26 mouse cellular contexts compared by ENCODE assay signal in the genomic region with DNA sequence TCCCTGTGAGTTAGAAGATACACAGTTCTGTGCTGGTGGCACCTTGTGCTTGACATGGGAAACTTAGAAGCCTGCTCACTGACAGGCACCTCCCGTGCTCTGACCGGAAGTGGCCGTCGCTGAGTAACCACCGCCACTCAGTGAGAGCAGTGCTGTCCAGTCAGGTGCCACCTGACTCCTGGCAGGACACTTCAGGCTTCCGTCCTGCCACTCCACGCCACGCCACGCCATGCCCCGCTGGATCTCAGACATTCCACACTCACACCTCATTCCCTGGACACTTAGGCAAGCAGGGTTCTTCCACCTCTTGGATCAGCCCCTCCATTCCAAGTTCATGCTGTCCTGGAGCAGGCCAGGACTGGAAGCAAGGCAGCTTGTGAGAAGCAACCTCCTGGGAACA. TPM values are rescaled to one million over a fixed set of nuclear protein-coding genes. Genes with fewer than 3 reads are reported as not detected.
DNase-seq lines count a peak whose midpoint lies in the region; ATAC-seq and TF ChIP-seq lines count a peak whose summit lies in the region.
"Had no signal": no experiment of that assay in that cellular context is flagged by ENCODE, and none has a peak within 500 bp of the region (broad histone marks: within the 10 kb centered on the region; RNA-seq: fewer than 3 reads in every experiment).

No protein-coding gene starts in this region.

- no peak for TF ChIP-seq CTCF in CH12.LX (conservative IDR thresholded peaks at IDR 0.05 in 1 of 2, IDR thresholded peaks at IDR 0.05 in 1 of 2; ENCODE audit: low read depth in 2 of 2, low read length in 2 of 2)

- TF ChIP-seq RAD21 in CH12.LX (IDR thresholded peaks at IDR 0.05; ENCODE audit: low read depth, low read length) = no peak

- H3K4me1 ChIP-seq in CH12.LX (ENCODE audit: control insufficient read depth in 1 of 2, insufficient read depth in 2 of 2) = peaks cover 0 to 25% of the 10 kb centered on the region in 2 experiments; a peak in 3 of 4 replicates
- H3K4me1 ChIP-seq in lung, embryonic 15.5 days = peaks cover 26% of the 10 kb centered on the region
- no peaks in the 10 kb centered on the region for H3K4me1 ChIP-seq in midbrain, embryonic 11.5 days (ENCODE audit: control insufficient read depth, insufficient read depth, low read length)
- H3K4me1 ChIP-seq: embryonic facial prominence, embryonic 12.5 days; forebrain, embryonic 13.5 days; limb, embryonic 10.5 days; neural tube, embryonic 13.5 days had no signal

- H3K27me3 ChIP-seq in CH12.LX (replicated peaks) = no peaks in the 10 kb centered on the region
- H3K27me3 ChIP-seq in lung, embryonic 15.5 days = no peaks in the 10 kb centered on the region
- no peaks in the 10 kb centered on the region for H3K27me3 ChIP-seq in midbrain, embryonic 11.5 days (ENCODE audit: control insufficient read depth, insufficient read depth, low read length)
- H3K27me3 ChIP-seq: embryonic facial prominence, embryonic 12.5 days; forebrain, embryonic 13.5 days; neural tube, embryonic 13.5 days had no signal

- H3K36me3 ChIP-seq in CH12.LX (replicated peaks in 1 of 2; ENCODE audit: control insufficient read depth in 1 of 2, insufficient read depth in 1 of 2, low read length in 1 of 2) = peaks cover 60 to 72% of the 10 kb centered on the region in 2 experiments
- peaks cover 44% of the 10 kb centered on the region for H3K36me3 ChIP-seq in lung, embryonic 15.5 days
- H3K36me3 ChIP-seq in midbrain, embryonic 11.5 days (ENCODE audit: control insufficient read depth, insufficient read depth, low read length) = peaks cover 33% of the 10 kb centered on the region

- no peaks in the 10 kb centered on the region for H3K79me2 ChIP-seq in CH12.LX (replicated peaks; ENCODE audit: control insufficient read depth, extremely low read depth, insufficient read depth, poor library complexity, severe bottlenecking)

- dilution Hi-C loops in CH12.LX (cut with MboI; ENCODE audit: extremely low pct_ligation_motif_present, extremely low pct_unique_long_range_greater_than_20kb, low sequenced_read_pairs) = no loop called here

- DNase-seq in CH12.LX (ENCODE audit: extremely low read depth) (no peak), adipocyte (ENCODE audit: low spot score) (peak; percentile 12)
- DNase-seq in lung, postnatal 4 days = peak; percentile 48 to 80
- no peak for DNase-seq in gastrocnemius, postnatal 14 days
- no peak for DNase-seq in midbrain, embryonic 11.5 days (ENCODE audit: low spot score, missing footprints)
- no peak for DNase-seq in cerebellum, adult 9-10 months
- DNase-seq: adrenal gland, postnatal 10 days; cerebellum, postnatal 10 days; gastrocnemius, postnatal 25 days; heart, adult 2 months; kidney, adult 2 months; kidney, postnatal 25 days; layer of hippocampus, adult 9-11 months; thymus, adult 18-20 months; thymus, postnatal 4 days had no signal

- in situ Hi-C loops in CH12.LX (cut with MboI; ENCODE audit: low pct_ligation_motif_present, low pct_unique_long_range_greater_than_20kb, low sequenced_read_pairs) = no loop called here

- H3K27ac ChIP-seq in CH12.LX (ENCODE audit: insufficient read depth, low read depth) = no peak overlapping the region
- peak overlapping the region; percentile 35 for H3K27ac ChIP-seq in lung, embryonic 15.5 days
- H3K27ac ChIP-seq in midbrain, embryonic 11.5 days (ENCODE audit: low read depth, low read length) = no peak overlapping the region
- H3K27ac ChIP-seq: embryonic facial prominence, embryonic 12.5 days; forebrain, embryonic 13.5 days; heart, adult 2 months; left cerebral cortex, adult 2 months; limb, embryonic 10.5 days; liver, embryonic 14.5 days; midbrain, embryonic 10.5 days; neural tube, embryonic 13.5 days had no signal

- TF ChIP-seq POLR2A in CH12.LX (IDR thresholded peaks at IDR 0.05; ENCODE audit: low read depth, low read length) = 0 out of 2 replicates have a peak, but pooled peaks have one; percentile 12

- no peak overlapping the region for H3K4me3 ChIP-seq in CH12.LX (replicated peaks in 1 of 3; ENCODE audit: low read depth in 2 of 3, low read length in 2 of 3, poor library complexity in 1 of 3)
- H3K4me3 ChIP-seq in lung, embryonic 15.5 days = no peak overlapping the region
- H3K4me3 ChIP-seq in midbrain, embryonic 11.5 days (ENCODE audit: low read depth, low read length) = no peak overlapping the region
- H3K4me3 ChIP-seq: embryonic facial prominence, embryonic 12.5 days; erythroblast, embryonic 14.5 days; forebrain, embryonic 13.5 days; heart, adult 2 months; left cerebral cortex, adult 2 months; limb, embryonic 10.5 days; midbrain, embryonic 10.5 days; neural tube, embryonic 13.5 days had no signal

- no peak overlapping the region for H3K9ac ChIP-seq in CH12.LX (ENCODE audit: insufficient read depth, low read depth)
- no peak overlapping the region for H3K9ac ChIP-seq in lung, embryonic 15.5 days
- H3K9ac ChIP-seq in midbrain, embryonic 11.5 days (ENCODE audit: low read length) = no peak overlapping the region
- H3K9ac ChIP-seq: embryonic facial prominence, embryonic 12.5 days; forebrain, embryonic 13.5 days; liver, embryonic 14.5 days; neural tube, embryonic 13.5 days had no signal

- intact Hi-C loops in gastrocnemius, postnatal 14 days (cut with DNase I; ENCODE audit: low total_unique reads) = no loop called here

- TF ChIP-seq EP300 in CH12.LX (IDR thresholded peaks at IDR 0.05; ENCODE audit: low read length) = no peak

- H3K4me2 ChIP-seq in CH12.LX (ENCODE audit: insufficient read depth, low read depth, poor library complexity, severe bottlenecking) = no peak overlapping the region
- H3K4me2 ChIP-seq in lung, embryonic 15.5 days = no peak overlapping the region
- no peak overlapping the region for H3K4me2 ChIP-seq in midbrain, embryonic 11.5 days
- H3K4me2 ChIP-seq: embryonic facial prominence, embryonic 12.5 days; forebrain, embryonic 13.5 days; neural tube, embryonic 13.5 days had no signal

- ATAC-seq in lung, embryonic 15.5 days (ENCODE audit: borderline replicate concordance, extremely low read depth, low FRiP score, low TSS enrichment) = no peak
- no peak for ATAC-seq in midbrain, embryonic 11.5 days (ENCODE audit: low FRiP score)
- ATAC-seq: forebrain, embryonic 13.5 days; inflammation-experienced regulatory T-cells, adult 6 months had no signal

- H3K9me3 ChIP-seq in CH12.LX (replicated peaks; ENCODE audit: low read length) = no peaks in the 10 kb centered on the region
- H3K9me3 ChIP-seq in lung, embryonic 15.5 days = no peaks in the 10 kb centered on the region
- no peaks in the 10 kb centered on the region for H3K9me3 ChIP-seq in midbrain, embryonic 11.5 days (ENCODE audit: control insufficient read depth, low read length)
- H3K9me3 ChIP-seq: embryonic facial prominence, embryonic 12.5 days; forebrain, embryonic 13.5 days; limb, embryonic 10.5 days; midbrain, embryonic 10.5 days; neural tube, embryonic 13.5 days had no signal

- 65% methylated on average over 10 of the region's 10 CpGs for WGBS in lung, embryonic 15.5 days
- WGBS in midbrain, embryonic 11.5 days = 97% methylated on average over 10 of the region's 10 CpGs

TF ChIP-seq in CH12.LX, 34 proteins besides CTCF, POLR2A, EP300 and RAD21:
- TF ChIP-seq CHD1 (IDR thresholded peaks at IDR 0.05; ENCODE audit: low read depth, low read length) = no peak

RNA-seq across cellular contexts. Expression of gene Ripor3, which starts 32.1 kb away (rescaled TPM):
- total RNA-seq in CH12.LX (2012; rRNA removed) = 0.17 TPM in 1 of 2 replicates, not detected in the other
- total RNA-seq in CH12.LX (2014; rRNA removed) = not detected in 2 replicates
- polyA plus RNA-seq in CH12.LX (2012; ENCODE audit: insufficient read length, low read depth) = not detected in 2 replicates
- polyA plus RNA-seq in lung, embryonic 15.5 days (2015; fragmentation: Nextera tagmentation; extraction: Ambion mirVana) = 2.3 TPM in 2 replicates
- 1 to 10 TPM; 1.6 to 1.7 TPM for total RNA-seq in gastrocnemius, postnatal 14 days (2021)
- 0.57 and 0.75 TPM in 2 replicates for polyA plus RNA-seq in midbrain, embryonic 11.5 days (2014; fragmentation: Nextera tagmentation; extraction: Ambion mirVana)
- total RNA-seq: hematopoietic stem cell, adult 5-6 weeks had no signal

RNA-seq across cellular contexts. Expression of gene Ptpn1, which starts 46.4 kb away (rescaled TPM):
- total RNA-seq in CH12.LX (2012; rRNA removed) (77.6 and 90.0 TPM in 2 replicates), CH12.LX (2014; rRNA removed) (69.8 and 78.5 TPM in 2 replicates)
- 131 and 139 TPM in 2 replicates for polyA plus RNA-seq in CH12.LX (2012; ENCODE audit: insufficient read length, low read depth)
- polyA plus RNA-seq in lung, embryonic 15.5 days (2015; fragmentation: Nextera tagmentation; extraction: Ambion mirVana) = 65.8 and 74.4 TPM in 2 replicates
- 10 to 100 TPM; 13.9 to 15.6 TPM for total RNA-seq in gastrocnemius, postnatal 14 days (2021)
- polyA plus RNA-seq in midbrain, embryonic 11.5 days (2014; fragmentation: Nextera tagmentation; extraction: Ambion mirVana) = 89.8 and 92.6 TPM in 2 replicates

Comparison
In these comparisons a context has a peak if more than half of its experiments do, and no peak if none do; other contexts are left out.
1. DNase-seq: peak in adipocyte (single experiment) and lung, postnatal 4 days (2 of 2); none in CH12.LX (single experiment), gastrocnemius, postnatal 14 days (single experiment), midbrain, embryonic 11.5 days (single experiment) and cerebellum, adult 9-10 months (single experiment).